Mouse (Mus musculus) bone marrow, adult 2 months (tissue): ENCODE results near the gene Dct. TPM values are rescaled to one million over a fixed set of nuclear protein-coding genes. Genes with fewer than 3 reads are reported as not detected.

Experiments used
- H3K27ac ChIP-seq: fragments of 200-500 bp; 2 replicates; pipeline ENCODE4 v1.5.1; 2012; ENCODE audit warnings: low read depth, mild to moderate bottlenecking, control low read depth, inconsistent platforms, low read length; ENCODE audit not compliant: control insufficient read depth, poor library complexity, insufficient read depth
- H3K4me1 ChIP-seq: fragments of 200-500 bp; 2 replicates; pipeline ENCODE4 v1.6.1; 2011; ENCODE audit warnings: low read length; ENCODE audit not compliant: control insufficient read depth, insufficient read depth
- H3K4me3 ChIP-seq: fragments of 200-500 bp; replicated peaks from 2 replicates; pipeline ENCODE3; 2011; ENCODE audit warnings: mild to moderate bottlenecking, low read depth, low read length, control low read depth; ENCODE audit not compliant: control insufficient read depth
- CTCF ChIP-seq: fragments of 200-500 bp; IDR thresholded peaks from 2 replicates; pipeline ENCODE4 v1.5.1; 2011; ENCODE audit warnings: low read length, control low read depth; ENCODE audit not compliant: control insufficient read depth, insufficient read depth
- POLR2A ChIP-seq: fragments of 200-500 bp; IDR thresholded peaks from 2 replicates; pipeline ENCODE4 v1.6.1; 2011; ENCODE audit warnings: low read depth, mild to moderate bottlenecking, control low read depth, low read length, borderline replicate concordance; ENCODE audit not compliant: control insufficient read depth
- WGBS: fragments of 180-500 bp; shearing (Covaris S2); methylation state at CpG from one replicate; pipeline ENCODE4 v1.1.7; 2018; 5-methylcytosine and 5-hydroxymethylcytosine counted together
- polyA plus RNA-seq: library from polyadenylated mRNA; stranded (reverse); fragments of >200 nt; gene quantifications from 2 replicates; pipeline ENCODE4 v1.2.4, GENCODE M21; 2011; ENCODE audit warnings: low replicate concordance; ENCODE audit not compliant: missing spikeins, insufficient read depth, insufficient read length

Dct gene
- polyA plus RNA-seq, 1 experiment = 0.72 TPM

GRCm38 (mm10) chr14:118027564-118027963, 24.5 kb downstream of the Dct start:
- TF ChIP-seq CTCF = 0 out of 2 replicates have a peak, but pooled peaks have one; percentile 10
- no peak for TF ChIP-seq POLR2A
- Histone ChIP-seq H3K27ac (no peak overlapping the region), H3K4me3 (no peak overlapping the region), H3K4me1 (no peaks in the 10 kb centered on the region; the same call in 1 of the 2 replicates)
- 85% methylated on average over 3 of the region's 3 CpGs for WGBS

DNA sequence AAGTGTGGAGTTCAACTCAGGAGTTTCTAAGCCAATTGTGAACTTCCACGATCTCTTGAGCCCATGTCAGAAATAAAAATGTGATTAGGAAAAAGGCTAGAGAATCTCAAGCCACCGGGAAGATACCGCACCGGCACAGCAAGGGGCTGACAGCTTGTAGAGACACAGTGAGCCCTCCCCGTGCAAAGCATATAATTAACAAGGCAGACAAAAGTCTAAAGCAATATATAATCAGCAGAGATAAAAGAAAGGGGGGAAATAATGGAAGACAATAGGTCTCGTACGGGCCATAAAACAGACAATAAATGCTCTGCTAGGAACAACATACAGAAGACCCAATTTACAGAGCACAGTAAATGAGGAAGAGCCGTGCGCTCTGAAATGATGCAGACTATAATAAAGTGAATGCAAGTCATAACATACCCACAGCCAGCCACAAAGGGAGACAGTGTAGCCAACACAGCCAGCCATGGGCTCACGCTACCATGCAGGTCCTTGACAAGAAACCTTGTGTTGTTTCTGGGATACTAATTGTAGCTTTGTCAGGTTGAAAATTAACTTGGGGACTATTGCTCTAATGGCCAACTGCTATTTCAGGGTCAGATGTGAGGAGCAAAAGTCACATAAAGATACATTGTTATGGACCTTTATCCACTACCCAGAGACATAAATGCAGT, 30.0 kb downstream of the Dct start:
- no peaks in the 10 kb centered on the region; the same call in 1 of the 2 replicates for H3K4me1 ChIP-seq
- H3K27ac ChIP-seq = no peak overlapping the region
- WGBS = 77% methylated on average over 10 of the region's 10 CpGs
- no peak overlapping the region for H3K4me3 ChIP-seq
- TF ChIP-seq CTCF = no peak
- TF ChIP-seq POLR2A = no peak

- Histone ChIP-seq H3K27ac (no peak overlapping the region), H3K4me1 (no peaks in the 10 kb centered on the region; the same call in 1 of the 2 replicates), H3K4me3 (no peak overlapping the region)
- no peak for TF ChIP-seq POLR2A
- WGBS = 33% methylated on average over 5 of the region's 5 CpGs
Observed at GRCm38 (mm10) chr14:118019314-118019713, 32.7 kb downstream of the Dct start.

- no peak for TF ChIP-seq POLR2A
- no peak for TF ChIP-seq CTCF
- WGBS = 39% methylated on average over 8 of the region's 8 CpGs
Observed at GRCm38 (mm10) chr14:118013237-118013636, 38.8 kb downstream of the Dct start.

GRCm38 (mm10) chr14:118009541-118009940, 42.5 kb downstream of the Dct start:
- TF ChIP-seq POLR2A (no peak), CTCF (no peak)
- WGBS = 73% methylated on average over 9 of the region's 9 CpGs

More at GRCm38 (mm10) chr14:118013237-118013636, 38.8 kb downstream of the Dct start:
- no peaks in the 10 kb centered on the region; the same call in 1 of the 2 replicates for H3K4me1 ChIP-seq
- H3K4me3 ChIP-seq = no peak overlapping the region
- no peak overlapping the region for H3K27ac ChIP-seq

GRCm38 (mm10) chr14:118005697-118006096, 46.3 kb downstream of the Dct start:
- TF ChIP-seq CTCF (peak; percentile 24; the same call in 1 of the 2 replicates), POLR2A (no peak)
- no peak overlapping the region for H3K27ac ChIP-seq
- no peak overlapping the region for H3K4me3 ChIP-seq
- no peaks in the 10 kb centered on the region for H3K4me1 ChIP-seq
- 4% methylated on average over 5 of the region's 5 CpGs for WGBS

More at GRCm38 (mm10) chr14:118009541-118009940, 42.5 kb downstream of the Dct start:
- Histone ChIP-seq H3K4me1 (no peaks in the 10 kb centered on the region; the same call in 1 of the 2 replicates), H3K27ac (no peak overlapping the region), H3K4me3 (no peak overlapping the region)

- 82% methylated on average over 10 of the region's 10 CpGs for WGBS
- TF ChIP-seq CTCF (no peak), POLR2A (no peak)
- Histone ChIP-seq H3K27ac (no peak overlapping the region), H3K4me1 (no peaks in the 10 kb centered on the region), H3K4me3 (no peak overlapping the region)
Observed at GRCm38 (mm10) chr14:118004434-118004833, 47.6 kb downstream of the Dct start.

DNA sequence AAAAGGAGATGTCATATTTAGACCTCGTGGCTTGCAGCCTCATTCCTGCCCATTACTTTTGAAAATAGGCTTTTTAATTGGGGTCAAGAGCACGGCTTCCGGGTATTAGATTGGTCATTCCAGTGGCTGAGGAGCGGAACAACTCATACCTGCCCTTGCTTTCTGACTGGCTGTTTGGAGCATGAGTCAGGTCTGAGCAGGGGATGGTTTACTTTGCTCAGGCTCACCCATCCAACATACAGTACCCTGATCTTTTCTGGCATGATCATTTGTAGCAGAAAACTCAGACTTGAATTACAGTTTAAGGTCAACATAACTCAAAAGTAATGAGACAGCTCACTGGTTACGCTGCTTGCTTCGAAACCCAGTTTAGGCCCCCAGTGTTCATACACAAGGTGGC, 58.2 kb downstream of the Dct start:
- TF ChIP-seq POLR2A (no peak), CTCF (no peak)
- Histone ChIP-seq H3K27ac (no peak overlapping the region), H3K4me1 (no peaks in the 10 kb centered on the region), H3K4me3 (no peak overlapping the region)
- WGBS = 74% methylated on average over 6 of the region's 6 CpGs
